Mouse (Mus musculus): ENCODE measurements around the gene Rpl27a.
A peak's percentile ranks its signal among the peaks of the same experiment; 100 is the strongest.

The Rpl27a gene

DNA sequence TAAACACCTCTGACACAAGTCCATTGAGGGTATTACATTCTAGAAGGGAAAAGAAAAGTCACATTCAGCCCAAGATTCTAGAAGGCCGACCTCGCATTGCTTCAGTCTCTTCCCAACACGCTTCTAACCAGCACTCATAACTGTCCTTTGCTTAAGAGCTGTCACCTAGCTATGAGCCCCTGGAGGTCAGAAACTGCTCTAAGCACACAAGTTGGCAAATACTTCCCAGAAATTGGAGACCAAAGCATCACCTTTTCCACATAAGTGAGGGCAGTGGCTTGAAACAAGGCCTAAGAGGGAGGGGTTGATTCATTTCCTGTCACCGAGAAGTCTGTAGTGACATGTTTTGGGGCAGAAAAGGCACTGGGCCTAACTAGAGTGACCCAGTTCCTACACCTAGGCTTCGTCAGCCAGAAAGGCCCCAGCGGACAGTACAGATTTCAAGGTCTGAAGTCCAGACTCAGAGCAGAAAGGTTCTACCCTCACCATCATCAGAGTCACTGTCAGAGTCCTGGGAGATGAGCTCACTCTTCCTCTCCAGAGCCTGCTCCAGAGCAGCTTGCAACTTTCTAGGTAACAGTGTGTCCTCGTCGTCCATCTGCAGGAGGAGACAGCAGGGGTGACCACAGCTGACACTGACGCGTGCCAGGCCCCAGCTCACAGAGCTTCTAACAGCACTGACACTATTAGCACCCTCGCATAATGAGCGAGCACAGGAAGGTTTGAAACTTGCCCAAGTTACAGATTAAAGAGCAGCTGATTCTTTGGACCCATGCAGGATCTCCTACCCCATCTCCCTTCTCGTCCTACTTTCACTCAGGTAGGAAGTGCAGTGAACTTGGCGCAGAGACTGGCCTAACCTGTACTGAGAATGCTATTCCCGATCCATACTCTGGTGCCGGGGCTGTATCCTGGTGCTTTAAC lies 7.1 kb downstream of the Rpl27a start:
- DNase-seq (ENCODE audit: low spot score): no peak

- DNase-seq (ENCODE audit: low spot score): no peak
Measured at GRCm38 (mm10) chr7:109527536-109527935, 8.6 kb downstream of the Rpl27a start.

GRCm38 (mm10) chr7:109528356-109528755 lies 9.4 kb downstream of the Rpl27a start:
- DNase-seq (ENCODE audit: low spot score): peak; percentile 76

GRCm38 (mm10) chr7:109529741-109530140 lies 10.8 kb downstream of the Rpl27a start:
- DNase-seq (ENCODE audit: low spot score): no peak

- DNase-seq (ENCODE audit: low spot score): no peak
Measured at GRCm38 (mm10) chr7:109531501-109531900, 12.6 kb downstream of the Rpl27a start.

DNA sequence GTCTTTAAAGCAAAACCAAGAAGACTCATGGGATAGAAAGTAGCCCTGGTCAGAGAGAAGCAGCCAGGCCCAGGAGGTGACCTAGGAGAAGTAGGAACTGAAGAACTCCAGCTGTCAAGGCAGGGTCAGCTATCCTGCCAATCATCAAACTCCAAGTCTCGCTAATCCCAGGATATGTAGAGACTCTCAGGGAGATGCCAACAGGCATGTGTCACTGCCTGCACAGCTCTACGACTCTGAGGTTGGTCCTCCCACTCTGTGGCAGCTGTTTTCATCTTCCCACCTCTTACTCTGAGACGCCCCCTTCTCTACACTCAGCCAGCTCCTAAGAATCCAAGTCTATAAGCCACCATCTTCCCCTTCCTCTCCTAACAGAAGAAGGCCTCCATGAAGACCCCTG lies 13.7 kb downstream of the Rpl27a start:
- DNase-seq (ENCODE audit: low spot score): no peak

DNA sequence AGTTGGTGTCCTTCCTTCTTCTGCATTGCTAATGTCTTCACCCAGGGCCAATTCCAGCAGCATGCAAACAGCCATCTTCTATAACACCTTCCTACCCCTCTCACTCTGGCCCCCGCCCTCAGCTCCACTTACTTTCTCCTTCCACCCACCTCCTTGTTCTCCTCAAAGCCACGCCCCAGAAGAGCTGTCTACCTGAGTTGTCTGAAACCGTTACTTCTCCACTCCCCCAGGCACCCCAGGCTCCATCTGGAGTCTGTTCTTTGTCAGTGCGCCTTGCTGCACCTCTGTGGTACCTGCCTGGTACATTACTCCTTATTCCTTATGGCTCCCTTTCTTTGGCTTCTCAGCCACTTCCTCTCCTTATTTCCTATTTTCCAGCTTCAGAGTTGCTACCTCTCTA lies 14.2 kb downstream of the Rpl27a start:
- no peak for DNase-seq (ENCODE audit: low spot score)

- DNase-seq (ENCODE audit: low spot score): no peak
Measured at GRCm38 (mm10) chr7:109533888-109534287, 14.9 kb downstream of the Rpl27a start.

DNA sequence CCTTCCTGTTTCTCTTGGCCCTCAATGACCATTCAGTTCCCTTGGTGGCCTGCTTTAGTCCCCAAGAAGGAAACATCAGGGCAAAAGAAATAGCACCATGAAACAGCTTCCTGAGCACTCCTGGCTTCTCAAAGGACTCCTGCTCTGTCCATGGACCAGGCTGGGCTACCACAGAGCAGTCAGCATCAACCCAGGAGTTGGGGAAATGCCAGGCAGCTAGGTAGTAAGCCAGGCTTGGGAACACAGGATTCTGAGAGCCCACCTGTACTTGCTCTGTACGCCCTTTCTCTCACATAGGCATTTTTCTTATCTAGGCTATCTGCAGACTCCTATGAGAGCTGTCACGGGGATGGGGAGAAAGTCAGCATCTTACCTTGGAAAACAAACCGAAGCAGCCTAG lies 16.0 kb downstream of the Rpl27a start:
- no peak for DNase-seq (ENCODE audit: low spot score)

GRCm38 (mm10) chr7:109536451-109536946 lies 17.6 kb downstream of the Rpl27a start:
- DNase-seq (ENCODE audit: low spot score): no peak

DNA sequence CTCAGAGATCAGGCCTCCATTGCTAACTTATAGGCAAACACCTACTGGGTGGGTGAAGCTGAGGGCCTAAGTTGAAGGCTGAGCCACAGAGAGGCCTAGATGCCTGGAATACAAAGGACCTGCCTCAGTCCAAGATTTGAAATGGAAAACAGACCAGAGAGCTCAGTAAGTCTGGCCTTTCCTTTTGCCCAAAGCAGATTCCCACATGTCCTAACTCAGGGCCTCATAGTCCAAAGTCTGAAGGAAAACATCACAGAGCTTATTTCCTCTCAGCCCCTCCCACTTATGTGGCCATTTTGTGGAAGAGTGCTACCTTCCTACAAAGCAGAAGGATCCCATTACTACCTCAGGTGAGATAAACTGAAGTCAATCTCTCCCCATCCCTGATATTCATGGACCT lies 22.0 kb downstream of the Rpl27a start:
- DNase-seq (ENCODE audit: low spot score): no peak

GRCm38 (mm10) chr7:109541609-109542363 lies 22.8 kb downstream of the Rpl27a start:
- no peak for DNase-seq (ENCODE audit: low spot score)

DNA sequence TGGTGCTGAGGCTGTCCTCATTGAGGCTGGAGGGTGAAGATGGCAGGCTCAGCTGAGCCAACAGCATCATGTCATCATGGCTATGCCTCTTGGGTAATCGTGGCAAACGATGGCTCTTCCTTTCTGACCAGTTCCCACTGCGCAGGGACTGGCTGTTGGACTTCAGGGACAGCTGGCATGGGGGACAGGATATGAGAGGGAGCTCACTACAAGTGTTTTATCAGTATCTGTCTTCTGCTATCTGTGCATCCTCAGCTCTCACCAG lies 23.3 kb downstream of the Rpl27a start:
- no peak for DNase-seq (ENCODE audit: low spot score)

DNA sequence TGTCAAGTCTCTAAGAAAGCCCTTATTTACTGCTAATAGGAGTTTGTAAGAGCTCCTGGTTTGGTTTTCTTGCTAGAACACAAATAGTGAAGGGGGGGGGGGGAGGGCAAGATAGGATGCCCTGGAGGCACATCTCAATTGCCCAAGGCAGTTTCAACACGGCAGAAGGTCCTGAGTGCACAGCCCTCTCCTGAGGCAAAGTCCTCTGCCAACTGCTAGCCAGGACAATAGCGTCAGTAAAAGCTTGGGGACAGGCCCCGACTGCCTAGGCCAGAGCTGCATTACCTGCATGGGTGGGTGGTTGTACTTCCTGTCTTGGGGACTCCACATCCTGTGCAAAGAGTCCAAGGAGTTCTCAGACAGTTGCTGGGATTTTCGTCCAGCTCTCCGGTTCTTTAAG lies 25.8 kb downstream of the Rpl27a start:
- DNase-seq (ENCODE audit: low spot score): no peak

DNA sequence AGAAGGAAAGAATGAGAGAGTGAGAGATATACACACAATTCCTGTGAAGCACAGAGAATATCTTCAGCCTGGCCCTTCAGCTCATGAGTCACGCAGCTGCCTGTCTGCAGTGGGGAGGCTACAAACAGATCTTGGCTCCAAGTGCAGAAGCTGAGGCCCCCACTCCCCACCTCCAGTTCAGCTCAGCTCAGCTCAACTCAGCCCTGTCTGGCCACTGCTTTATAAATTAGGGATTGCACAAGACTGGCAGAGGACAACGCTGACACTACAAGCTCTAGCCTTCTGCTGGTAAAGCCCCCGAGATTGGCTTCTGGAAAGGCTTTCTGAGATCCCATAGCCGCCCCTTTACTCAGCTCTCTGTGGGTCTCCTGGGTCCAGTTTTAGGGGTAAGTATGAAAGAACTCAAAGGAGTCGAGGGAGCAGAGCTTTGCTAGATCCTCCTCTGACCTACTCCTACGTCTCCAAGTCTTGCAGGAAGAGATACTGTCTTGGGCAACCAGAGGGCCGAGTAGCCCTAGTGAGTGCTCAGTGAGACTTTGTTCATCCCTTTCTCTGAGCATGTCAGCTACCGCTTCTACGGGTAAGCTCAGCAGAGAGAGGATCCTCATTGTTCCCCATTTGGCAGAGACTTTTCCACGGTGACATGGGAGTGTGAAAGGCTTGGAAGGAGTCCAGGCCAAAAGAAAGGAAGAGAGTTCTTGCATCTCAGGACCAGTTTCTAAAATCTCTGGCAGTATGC lies 26.5 kb downstream of the Rpl27a start:
- DNase-seq (ENCODE audit: low spot score): no peak

GRCm38 (mm10) chr7:109546186-109546585 lies 27.2 kb downstream of the Rpl27a start:
- no peak for DNase-seq (ENCODE audit: low spot score)

DNA sequence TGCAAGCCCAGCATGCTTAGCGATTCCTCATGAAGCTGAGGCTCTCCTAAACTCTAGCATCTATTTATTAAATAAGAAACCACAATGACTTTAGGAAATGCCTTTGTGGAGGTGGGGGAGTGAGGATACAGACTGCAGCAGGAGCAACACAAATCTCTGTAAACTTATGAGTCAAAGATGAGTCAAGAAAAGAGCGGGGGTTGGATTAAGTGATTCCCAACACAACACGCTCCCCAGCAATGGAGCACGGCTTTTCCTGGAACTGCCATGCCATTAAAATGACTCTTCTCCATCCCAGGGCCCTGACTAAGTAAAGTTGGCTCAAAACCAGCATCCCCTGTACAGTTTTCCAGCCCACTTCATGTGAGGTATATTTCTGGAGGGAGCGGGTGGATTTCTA lies 27.8 kb downstream of the Rpl27a start:
- no peak for DNase-seq (ENCODE audit: low spot score)

- DNase-seq (ENCODE audit: low spot score): no peak
Measured at GRCm38 (mm10) chr7:109559536-109559935, 40.6 kb downstream of the Rpl27a start.

DNA sequence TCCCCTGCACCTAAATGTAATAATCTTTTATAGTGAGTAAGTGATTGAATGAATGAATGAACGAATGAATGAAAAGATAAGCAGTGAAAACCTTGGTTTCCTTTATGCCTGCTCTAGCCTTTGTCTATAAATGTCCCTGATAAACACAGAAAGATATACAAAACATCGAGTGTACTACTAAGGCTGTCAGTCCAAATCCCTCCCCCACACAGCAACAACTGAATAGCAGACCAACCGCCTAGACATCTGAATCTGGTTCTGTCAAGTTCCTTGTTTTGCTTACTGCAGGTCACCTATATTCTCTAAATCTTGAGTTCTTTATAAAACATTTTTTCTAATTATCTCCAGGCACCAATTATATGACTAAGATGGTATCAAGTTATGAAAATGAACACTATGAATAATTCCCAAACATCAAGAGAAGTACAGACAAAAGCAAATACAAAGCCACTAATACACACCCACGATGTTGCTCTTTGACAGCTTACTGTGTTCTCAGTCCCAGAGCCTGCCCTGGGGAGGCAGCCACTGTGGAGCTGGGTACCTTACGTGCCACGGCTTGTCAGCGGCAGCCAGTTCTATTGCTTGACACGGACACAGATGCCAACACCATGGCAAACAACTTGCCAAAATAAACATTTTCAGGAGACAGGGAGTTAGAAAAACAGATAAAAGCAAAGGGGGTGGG lies 42.7 kb downstream of the Rpl27a start:
- DNase-seq (ENCODE audit: low spot score): no peak

- no peak for DNase-seq (ENCODE audit: low spot score)
Measured at GRCm38 (mm10) chr7:109562154-109562599, 43.2 kb downstream of the Rpl27a start.

DNA sequence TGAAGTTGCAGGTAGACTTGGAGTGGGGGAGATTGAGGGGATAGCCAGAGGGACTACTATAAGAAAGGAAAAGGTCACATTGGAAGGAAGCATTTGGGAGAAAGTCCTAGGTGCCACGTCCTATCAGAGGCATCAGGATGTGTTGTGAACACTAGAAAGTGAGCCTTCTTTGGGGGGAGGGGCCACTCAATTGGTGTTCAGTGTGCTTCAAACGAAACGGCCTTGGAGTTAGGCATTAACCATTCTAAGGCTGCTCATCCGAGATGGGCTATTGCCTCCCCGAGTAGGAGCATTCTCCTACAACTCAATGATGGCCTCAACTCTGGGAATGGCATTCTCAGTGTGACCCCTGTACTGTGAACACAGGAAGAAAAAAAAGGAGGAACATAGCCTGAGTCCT lies 43.7 kb downstream of the Rpl27a start:
- no peak for DNase-seq (ENCODE audit: low spot score)

DNA sequence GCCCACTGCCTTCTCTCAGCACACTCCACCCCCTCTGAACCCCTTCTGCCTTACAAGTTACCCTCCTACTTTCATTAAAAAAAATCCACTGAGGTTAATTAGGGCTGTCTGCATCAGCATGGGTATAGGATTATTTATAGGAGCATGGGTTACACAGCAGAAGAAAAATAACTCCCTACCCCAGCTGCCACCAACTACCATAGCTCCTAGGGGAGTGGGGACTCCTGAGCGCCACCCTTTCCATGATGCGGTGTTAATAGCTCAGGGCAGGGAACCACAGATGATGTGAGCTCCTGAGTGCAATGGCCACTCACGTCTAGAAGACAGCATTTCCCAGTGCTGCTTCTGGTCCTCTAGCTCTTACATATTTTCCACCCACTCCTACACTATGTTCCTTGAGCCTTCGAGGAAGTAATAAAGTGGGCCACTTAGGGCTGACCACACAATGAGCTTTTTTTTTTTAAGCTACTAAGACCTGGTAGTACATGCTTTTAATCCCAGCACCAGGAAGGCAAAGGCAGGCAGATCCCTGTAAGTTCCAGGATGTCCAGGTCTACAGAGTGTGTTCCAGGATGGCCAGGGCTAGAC lies 44.9 kb downstream of the Rpl27a start:
- no peak for DNase-seq (ENCODE audit: low spot score)

Measured in embryo, embryonic 10 days (tissue).